In the genomic region with DNA sequence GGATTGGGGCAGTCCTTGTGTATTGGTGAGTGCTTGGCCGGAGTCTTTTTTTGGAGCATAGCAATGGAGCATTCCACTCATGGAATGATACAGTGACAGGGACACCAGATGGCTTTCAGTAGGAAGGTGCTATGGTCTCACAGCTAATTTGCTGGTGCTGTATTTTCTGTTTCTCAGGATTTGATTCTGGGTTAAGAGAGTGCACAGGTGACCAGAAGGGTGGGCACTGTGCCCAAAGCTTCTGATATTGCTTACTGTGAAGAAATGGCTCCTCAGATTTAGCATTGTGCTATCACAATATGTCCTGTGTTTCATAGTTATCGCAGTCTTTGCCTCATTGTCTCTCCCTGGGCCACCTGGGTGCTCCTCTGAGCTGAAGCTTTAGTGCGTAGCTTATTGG, we compare ENCODE assay signal across 13 mouse cellular contexts.
"Had no signal": no experiment of that assay in that cellular context is flagged by ENCODE, and none has a peak within 500 bp of the region (broad histone marks: within the 10 kb centered on the region; RNA-seq: fewer than 3 reads in every experiment).

No protein-coding gene starts in this region.

- H3K27ac ChIP-seq: limb, embryonic 15.5 days; liver, embryonic 12.5 days; midbrain, embryonic 10.5 days; neural tube, embryonic 12.5 days had no signal

- H3K9me3 ChIP-seq: limb, embryonic 15.5 days; liver, embryonic 12.5 days; midbrain, embryonic 10.5 days; neural tube, embryonic 12.5 days had no signal

- ATAC-seq: liver, embryonic 12.5 days had no signal

- H3K27me3 ChIP-seq: limb, embryonic 15.5 days; liver, embryonic 12.5 days; neural tube, embryonic 12.5 days had no signal

- H3K4me1 ChIP-seq: limb, embryonic 15.5 days; liver, embryonic 12.5 days; neural tube, embryonic 12.5 days had no signal

- DNase-seq: kidney, postnatal 10 days; kidney, postnatal 4 days; lung, postnatal 10 days; lung, postnatal 4 days; midbrain, embryonic 14.5 days; right cerebral cortex, postnatal 4 days; spleen, adult 18-20 months had no signal

- H3K4me3 ChIP-seq: layer of hippocampus, adult 2 months; limb, embryonic 15.5 days; liver, embryonic 12.5 days; midbrain, embryonic 10.5 days; neural tube, embryonic 12.5 days had no signal

- H3K4me2 ChIP-seq: limb, embryonic 15.5 days; liver, embryonic 12.5 days; lung, embryonic 14.5 days; neural tube, embryonic 12.5 days had no signal

- H3K9ac ChIP-seq: limb, embryonic 15.5 days; liver, embryonic 12.5 days; lung, embryonic 14.5 days; neural tube, embryonic 12.5 days had no signal
